ENCODE assay signal across 8 mouse cellular contexts in the genomic region with DNA sequence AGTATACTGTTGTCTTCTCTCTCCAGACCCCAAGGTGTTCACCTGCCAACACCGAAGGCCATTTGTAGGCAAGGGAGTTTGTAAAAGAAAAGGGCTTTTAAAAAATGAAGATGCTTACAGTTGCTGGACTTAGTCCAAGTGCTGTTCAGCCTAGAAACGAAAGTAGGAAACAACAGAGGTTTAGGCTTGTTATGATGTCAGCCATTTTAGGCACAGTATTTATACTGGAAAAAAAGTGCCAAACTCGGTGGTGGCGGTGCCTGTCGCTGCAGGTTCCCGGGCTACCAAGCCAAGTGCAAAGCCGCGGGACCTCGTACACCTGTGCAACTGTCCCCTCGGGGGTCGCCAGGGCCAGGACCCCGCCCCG. TPM values are rescaled to one million over a fixed set of nuclear protein-coding genes. Genes with fewer than 3 reads are reported as not detected.
A peak's percentile ranks its signal among the peaks of the same experiment; 100 is the strongest.
DNase-seq lines count a peak whose midpoint lies in the region; ATAC-seq lines count a peak whose summit lies in the region.

No protein-coding gene starts in this region.

- no peaks in the 10 kb centered on the region for H3K9me3 ChIP-seq in kidney, embryonic 15.5 days (replicated peaks)
- H3K9me3 ChIP-seq in forebrain, embryonic 12.5 days: no peaks in the 10 kb centered on the region
- H3K9me3 ChIP-seq in limb, embryonic 13.5 days: no peaks in the 10 kb centered on the region

- no peak for DNase-seq in kidney, adult 18-20 months
- DNase-seq in MEL-GATA-1-ER (ENCODE audit: extremely low read depth, low read depth): peak; percentile 43
- no peak for DNase-seq in spleen, postnatal 10 days (ENCODE audit: low spot score in 2 of 2)
- no peak for DNase-seq in adrenal gland, postnatal 4 days (ENCODE audit: low spot score in 2 of 2)

- WGBS in kidney, embryonic 15.5 days: 2% methylated on average over 13 of the region's 13 CpGs
- 1% methylated on average over 13 of the region's 13 CpGs for WGBS in forebrain, embryonic 12.5 days
- 1% methylated on average over 13 of the region's 13 CpGs for WGBS in limb, embryonic 13.5 days

- peak overlapping the region; percentile 59 for H3K4me2 ChIP-seq in kidney, embryonic 15.5 days
- H3K4me2 ChIP-seq in forebrain, embryonic 12.5 days: peak overlapping the region; percentile 64
- peak overlapping the region; percentile 62 for H3K4me2 ChIP-seq in limb, embryonic 13.5 days (replicated peaks)

- no peaks in the 10 kb centered on the region for H3K27me3 ChIP-seq in kidney, embryonic 15.5 days
- no peaks in the 10 kb centered on the region for H3K27me3 ChIP-seq in forebrain, embryonic 12.5 days
- H3K27me3 ChIP-seq in limb, embryonic 13.5 days: no peaks in the 10 kb centered on the region

- H3K4me1 ChIP-seq in kidney, embryonic 15.5 days: peaks cover 59% of the 10 kb centered on the region
- peaks cover 44% of the 10 kb centered on the region for H3K4me1 ChIP-seq in forebrain, embryonic 12.5 days
- peaks cover 39% of the 10 kb centered on the region for H3K4me1 ChIP-seq in limb, embryonic 13.5 days

- H3K4me3 ChIP-seq in kidney, embryonic 15.5 days (replicated peaks): peak overlapping the region; percentile 97
- H3K4me3 ChIP-seq in forebrain, embryonic 12.5 days (replicated peaks): peak overlapping the region; percentile 70
- H3K4me3 ChIP-seq in limb, embryonic 13.5 days: peak overlapping the region; percentile 75

- peaks cover 11% of the 10 kb centered on the region for H3K36me3 ChIP-seq in kidney, embryonic 15.5 days
- peaks cover 4% of the 10 kb centered on the region; the same call in 1 of the 2 replicates for H3K36me3 ChIP-seq in forebrain, embryonic 12.5 days (replicated peaks)
- H3K36me3 ChIP-seq in limb, embryonic 13.5 days: peaks cover 7% of the 10 kb centered on the region

- H3K27ac ChIP-seq in kidney, embryonic 15.5 days: peak overlapping the region; percentile 99
- peak overlapping the region; percentile 92 for H3K27ac ChIP-seq in forebrain, embryonic 12.5 days
- H3K27ac ChIP-seq in limb, embryonic 13.5 days: peak overlapping the region; percentile 95

- H3K9ac ChIP-seq in kidney, embryonic 15.5 days: peak overlapping the region; percentile 99
- H3K9ac ChIP-seq in forebrain, embryonic 12.5 days: peak overlapping the region; percentile 75
- H3K9ac ChIP-seq in limb, embryonic 13.5 days: peak overlapping the region; percentile 97

- ATAC-seq in kidney, embryonic 15.5 days (replicated peaks; ENCODE audit: low FRiP score): no peak
- no peak; the same call in 1 of the 2 replicates for ATAC-seq in forebrain, embryonic 12.5 days (ENCODE audit: low FRiP score)
- ATAC-seq in limb, embryonic 13.5 days (ENCODE audit: low FRiP score, low read depth): no peak; the same call in 1 of the 2 replicates
- ATAC-seq in monocyte, adult 5-6 weeks (replicated peaks; ENCODE audit: insufficient number of reproducible peaks, low FRiP score, low TSS enrichment, poor library complexity, severe bottlenecking): peak; percentile 22; the same call in 1 of the 2 replicates

RNA-seq across cellular contexts. Expression of gene Itm2b, which starts 0.6 kb away (rescaled TPM):
- 910 and 925 TPM in 2 replicates for polyA plus RNA-seq in kidney, embryonic 15.5 days (2015; fragmentation: Nextera tagmentation; extraction: Ambion mirVana)
- polyA plus RNA-seq in forebrain, embryonic 12.5 days (2016; fragmentation: Nextera tagmentation; extraction: Ambion mirVana): 334 and 364 TPM in 2 replicates
- 681 and 682 TPM in 2 replicates for polyA plus RNA-seq in limb, embryonic 13.5 days (2015; fragmentation: Nextera tagmentation; extraction: Ambion mirVana)
- 1,022 to 1,179 TPM (median 1,153 TPM) in 3 replicates for total RNA-seq in monocyte, adult 5-6 weeks (2017)
- 100 to 1,000 TPM; 885 to 908 TPM for total RNA-seq in adrenal gland, postnatal 4 days (2021)

RNA-seq across cellular contexts. Expression of gene Rb1, which starts 58.9 kb away (rescaled TPM):
- polyA plus RNA-seq in kidney, embryonic 15.5 days (2015; fragmentation: Nextera tagmentation; extraction: Ambion mirVana): 16.2 and 19.5 TPM in 2 replicates
- 30.4 and 31.4 TPM in 2 replicates for polyA plus RNA-seq in forebrain, embryonic 12.5 days (2016; fragmentation: Nextera tagmentation; extraction: Ambion mirVana)
- polyA plus RNA-seq in limb, embryonic 13.5 days (2015; fragmentation: Nextera tagmentation; extraction: Ambion mirVana): 18.2 and 23.7 TPM in 2 replicates
- 82.3 to 133 TPM (median 104 TPM) in 3 replicates for total RNA-seq in monocyte, adult 5-6 weeks (2017)
- total RNA-seq in adrenal gland, postnatal 4 days (2021): 10 to 100 TPM; 16.1 to 23.7 TPM
